Mouse (Mus musculus) ES-E14 (cell line): Measurements from ENCODE around the gene Teddm1b. TPM values are rescaled to one million over a fixed set of nuclear protein-coding genes. Genes with fewer than 3 reads are reported as not detected.

Source experiments
- DNase-seq: peaks from one replicate; pipeline ENCODE4 v3.0.0-alpha.2; 2013; ENCODE audit warnings: low read depth, low spot score
- H3K27ac ChIP-seq: 2 replicates; pipeline ENCODE4 v1.5.1; 2012; ENCODE audit warnings: low read depth, mild to moderate bottlenecking, low read length, moderate library complexity, mixed read lengths; ENCODE audit not compliant: poor library complexity, insufficient read depth, severe bottlenecking
- H3K36me3 ChIP-seq: 2 replicates; pipeline ENCODE4 v1.6.1; 2012; ENCODE audit warnings: mild to moderate bottlenecking, low read length, moderate library complexity, mixed read lengths; ENCODE audit not compliant: control insufficient read depth, poor library complexity, insufficient read depth, severe bottlenecking
- H3K4me1 ChIP-seq, 2 experiments: fragments of 150-350 bp in 1 of 2; sonication (generic) in 1 of 2; 2 replicates each; pipeline ENCODE4 v1.6.1; 2012; ENCODE audit warnings: low read length in 2 of 2, mild to moderate bottlenecking in 1 of 2, mixed read lengths in 1 of 2; ENCODE audit not compliant: control insufficient read depth in 2 of 2, insufficient read depth in 2 of 2, poor library complexity in 1 of 2
- H3K4me3 ChIP-seq, 2 experiments: fragments of 150-350 bp in 1 of 2; sonication (generic) in 1 of 2; 2 replicates each; pipeline ENCODE4 v1.5.1; 2012; ENCODE audit warnings: low read length in 2 of 2, low read depth in 1 of 2, mild to moderate bottlenecking in 1 of 2, mixed read lengths in 1 of 2; ENCODE audit not compliant: insufficient read depth in 1 of 2, poor library complexity in 1 of 2, severe bottlenecking in 1 of 2
- H3K9ac ChIP-seq: 2 replicates; pipeline ENCODE4 v1.6.1; 2012; ENCODE audit warnings: low read depth, mild to moderate bottlenecking, low read length, mixed read lengths; ENCODE audit not compliant: poor library complexity, insufficient read depth, severe bottlenecking
- H3K9me3 ChIP-seq: fragments of 150-350 bp; sonication (generic); 2 replicates; pipeline ENCODE4 v1.6.1; 2012; ENCODE audit warnings: low read depth, mild to moderate bottlenecking, low read length; ENCODE audit not compliant: control insufficient read depth, insufficient read depth
- CHD2 ChIP-seq: IDR thresholded peaks from 2 replicates; pipeline ENCODE4 v1.6.1; 2014; ENCODE audit warnings: mild to moderate bottlenecking, low read depth, low read length, inconsistent platforms
- HCFC1 ChIP-seq: IDR thresholded peaks from 2 replicates; pipeline ENCODE4 v1.6.1; 2012; ENCODE audit warnings: low read length, inconsistent platforms, borderline replicate concordance; ENCODE audit not compliant: insufficient read depth
- MAFK ChIP-seq: IDR thresholded peaks from 2 replicates; pipeline ENCODE4 v1.6.1; 2014; ENCODE audit warnings: mild to moderate bottlenecking, low read depth, low read length, inconsistent platforms; ENCODE audit not compliant: insufficient read depth
- ZC3H11A ChIP-seq: IDR thresholded peaks from 2 replicates; pipeline ENCODE4 v1.6.1; 2012; ENCODE audit warnings: low read depth, mild to moderate bottlenecking, inconsistent platforms, low read length, borderline replicate concordance
- ZNF384 ChIP-seq: IDR thresholded peaks from 2 replicates; pipeline ENCODE4 v1.6.1; 2012; ENCODE audit warnings: low read depth, low read length, inconsistent platforms
- in situ Hi-C, 2 experiments: fragments of 600-800 bp; cut with MboI; formaldehyde crosslinking; loops; one replicate each; pipeline ENCODE4 v1.15.1; 2025; ENCODE audit warnings: low sequenced_read_pairs in 2 of 2, inconsistent platforms in 1 of 2; ENCODE audit not compliant: unreplicated experiment in 2 of 2
- total RNA-seq: library from RNA; depleted of rRNA; stranded (reverse); fragments of 300-350 nt; gene quantifications from 2 replicates; pipeline ENCODE4 v1.2.3, GENCODE M21; 2012

Gene Teddm1b
- total RNA-seq, 1 experiment, result 0.27 TPM

DNA sequence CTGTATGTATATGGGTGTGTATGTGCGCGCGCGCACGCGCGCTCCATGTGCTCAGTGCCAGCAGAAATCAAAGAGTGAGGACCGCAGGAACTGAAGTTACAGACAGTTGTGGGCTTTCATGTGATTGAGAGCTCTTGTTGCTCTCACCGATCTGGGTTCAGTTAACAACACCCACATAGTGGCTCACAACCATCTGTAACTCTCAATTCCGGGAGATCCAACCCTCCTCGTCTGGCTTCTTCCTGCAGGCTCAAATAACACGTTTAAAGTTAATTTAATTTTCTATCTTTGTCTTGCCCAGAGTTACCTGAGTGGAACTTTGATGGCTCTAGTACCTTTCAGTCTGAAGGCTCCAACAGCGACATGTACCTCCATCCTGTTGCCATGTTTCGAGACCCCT lies 30.1 kb downstream of the Teddm1b start:
- H3K9me3 ChIP-seq, result no peaks in the 10 kb centered on the region
- TF ChIP-seq MAFK (no peak), ZNF384 (no peak), CHD2 (no peak), ZC3H11A (no peak), HCFC1 (no peak)
- no peak overlapping the region for H3K4me3 ChIP-seq
- H3K27ac ChIP-seq, result no peak overlapping the region
- peaks cover 55% of the 10 kb centered on the region for H3K36me3 ChIP-seq
- DNase-seq, result no peak
- peaks cover 0 to 4% of the 10 kb centered on the region in 2 experiments; a peak in 1 of 4 replicates for H3K4me1 ChIP-seq
- in situ Hi-C loops, result no loop called here
- no peak overlapping the region for H3K9ac ChIP-seq

DNA sequence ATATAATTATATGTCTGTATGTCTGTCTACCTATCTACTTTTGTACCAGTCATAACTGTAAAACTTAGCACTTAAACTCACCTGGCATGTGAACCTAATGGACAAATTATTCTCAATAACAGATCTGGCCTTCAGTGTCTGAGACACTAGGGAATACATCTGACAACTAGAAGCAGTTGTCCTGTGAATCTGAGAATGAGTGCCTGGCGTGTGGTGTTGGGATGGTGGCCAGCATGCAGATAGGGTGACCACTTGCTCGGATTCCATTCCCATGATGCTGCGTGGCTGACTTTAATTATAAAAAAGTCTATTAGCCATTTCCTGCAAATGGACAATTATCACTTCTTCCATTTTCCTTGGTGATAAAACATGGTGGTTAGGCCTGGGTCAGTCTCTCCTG lies 31.7 kb downstream of the Teddm1b start:
- no peak for DNase-seq
- Histone ChIP-seq H3K9ac (no peak overlapping the region), H3K36me3 (peaks cover 63% of the 10 kb centered on the region), H3K27ac (no peak overlapping the region), H3K4me1 (peaks cover 0 to 4% of the 10 kb centered on the region in 2 experiments; a peak in 1 of 4 replicates), H3K9me3 (no peaks in the 10 kb centered on the region), H3K4me3 (no peak overlapping the region)
- in situ Hi-C loops, result no loop called here
- no peak for TF ChIP-seq HCFC1
- TF ChIP-seq ZC3H11A, result no peak
- TF ChIP-seq CHD2, result no peak
- no peak for TF ChIP-seq ZNF384
- TF ChIP-seq MAFK, result no peak

- no peak for TF ChIP-seq ZC3H11A
- no peak for TF ChIP-seq CHD2
- TF ChIP-seq MAFK, result no peak
- TF ChIP-seq ZNF384, result no peak
- TF ChIP-seq HCFC1, result no peak
- no peaks in the 10 kb centered on the region for H3K9me3 ChIP-seq
- in situ Hi-C loops, result no loop called here
- no peak overlapping the region for H3K9ac ChIP-seq
- no peak overlapping the region for H3K27ac ChIP-seq
- H3K4me1 ChIP-seq, result no peaks in the 10 kb centered on the region
- peaks cover 56% of the 10 kb centered on the region for H3K36me3 ChIP-seq
- no peak for DNase-seq
- no peak overlapping the region for H3K4me3 ChIP-seq
Measured at GRCm38 (mm10) chr1:153908208-153908607, 34.1 kb downstream of the Teddm1b start.

DNA sequence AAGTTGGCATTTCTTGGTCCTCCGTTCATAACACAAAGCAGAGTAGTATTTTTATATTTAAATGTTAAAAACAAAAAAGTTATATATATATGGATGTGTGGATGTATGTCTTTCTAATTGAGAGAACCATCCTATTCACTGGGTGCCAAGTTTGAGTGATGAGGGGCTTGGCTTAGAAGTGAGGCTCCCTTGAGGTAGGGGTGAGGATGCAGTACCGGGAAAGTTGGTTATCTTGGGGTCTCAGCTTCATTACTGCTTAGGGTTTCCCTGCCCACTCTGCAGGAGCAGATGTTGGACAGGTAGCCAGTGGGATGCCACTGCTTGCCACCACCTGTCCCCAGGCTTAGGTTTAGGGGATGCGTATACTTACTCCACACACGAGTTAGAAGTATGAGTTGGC lies 34.6 kb downstream of the Teddm1b start:
- peaks cover 52% of the 10 kb centered on the region for H3K36me3 ChIP-seq
- in situ Hi-C loops, result no loop called here

More for the DNA sequence above, 34.6 kb downstream of the Teddm1b start:
- no peak overlapping the region for H3K9ac ChIP-seq
- no peaks in the 10 kb centered on the region for H3K4me1 ChIP-seq
- no peak overlapping the region for H3K27ac ChIP-seq
- no peak for DNase-seq
- H3K9me3 ChIP-seq, result no peaks in the 10 kb centered on the region
- H3K4me3 ChIP-seq, result no peak overlapping the region
- TF ChIP-seq HCFC1, result no peak
- no peak for TF ChIP-seq CHD2
- no peak for TF ChIP-seq ZNF384
